ENCODE assay signal across 8 mouse cellular contexts in genomic region chr7:16816078-16816474, GRCm38 (mm10). TPM values are rescaled to one million over a fixed set of nuclear protein-coding genes. Genes with fewer than 3 reads are reported as not detected.
DNase-seq lines count a peak whose midpoint lies in the region; ATAC-seq and TF ChIP-seq lines count a peak whose summit lies in the region.

No protein-coding gene starts in this region.

- ATAC-seq in embryonic facial prominence, embryonic 11.5 days (replicated peaks; ENCODE audit: insufficient number of reproducible peaks, low FRiP score, low TSS enrichment, low read depth): peak; percentile 30

- TF ChIP-seq CTCF in kidney, adult 2 months (conservative IDR thresholded peaks at IDR 0.05; ENCODE audit: insufficient read depth, insufficient read length, low read depth, low read length): no peak

- WGBS in embryonic facial prominence, embryonic 11.5 days: under 1% methylated on average over 51 of the region's 55 CpGs
- WGBS in kidney, adult 2 months: under 1% methylated on average over 55 of the region's 55 CpGs

- peaks cover 9% of the 10 kb centered on the region; the same call in 1 of the 2 replicates for H3K27me3 ChIP-seq in embryonic facial prominence, embryonic 11.5 days (ENCODE audit: control insufficient read depth, insufficient read depth, low read length)
- no peaks in the 10 kb centered on the region for H3K27me3 ChIP-seq in kidney, adult 2 months (replicated peaks; ENCODE audit: control insufficient read depth, insufficient read depth, low read length)
- H3K27me3 ChIP-seq in myocyte (ENCODE audit: control insufficient read depth, insufficient read depth, insufficient read length): no peaks in the 10 kb centered on the region
- H3K27me3 ChIP-seq in splenic B cell, adult 2 months (ENCODE audit: control insufficient read depth, insufficient read depth, low read length, poor library complexity, severe bottlenecking): no peaks in the 10 kb centered on the region

- peak overlapping the region; percentile 99 for H3K27ac ChIP-seq in embryonic facial prominence, embryonic 11.5 days (replicated peaks; ENCODE audit: low read depth, low read length)
- H3K27ac ChIP-seq in kidney, adult 2 months (ENCODE audit: insufficient read depth, low read depth, low read length): peak overlapping the region; percentile 92

- H3K36me3 ChIP-seq in embryonic facial prominence, embryonic 11.5 days (replicated peaks; ENCODE audit: control insufficient read depth, insufficient read depth, low read depth, low read length): no peaks in the 10 kb centered on the region
- no peaks in the 10 kb centered on the region for H3K36me3 ChIP-seq in kidney, adult 2 months (ENCODE audit: control insufficient read depth, insufficient read depth, low read length)
- peaks cover 4% of the 10 kb centered on the region for H3K36me3 ChIP-seq in myocyte (ENCODE audit: control insufficient read depth, insufficient read depth)
- peaks cover 1% of the 10 kb centered on the region; the same call in 1 of the 2 replicates for H3K36me3 ChIP-seq in splenic B cell, adult 2 months (ENCODE audit: control insufficient read depth, insufficient read depth, low read length, poor library complexity, severe bottlenecking)

- peak overlapping the region; percentile 99 for H3K9ac ChIP-seq in embryonic facial prominence, embryonic 11.5 days (replicated peaks; ENCODE audit: low read length)

- H3K4me1 ChIP-seq in embryonic facial prominence, embryonic 11.5 days (ENCODE audit: control insufficient read depth, insufficient read depth, low read length): peaks cover 14% of the 10 kb centered on the region
- peaks cover 14% of the 10 kb centered on the region; the same call in 1 of the 2 replicates for H3K4me1 ChIP-seq in kidney, adult 2 months (ENCODE audit: control insufficient read depth, insufficient read depth, low read length)

- H3K4me2 ChIP-seq in embryonic facial prominence, embryonic 11.5 days (ENCODE audit: low read depth, low read length): peak overlapping the region; percentile 92
- peak overlapping the region; percentile 61 for H3K4me2 ChIP-seq in myocyte (ENCODE audit: low read depth)

- H3ac ChIP-seq in myocyte (ENCODE audit: control insufficient read depth, insufficient read length): peak overlapping the region; percentile 99

- H3K4me3 ChIP-seq in embryonic facial prominence, embryonic 11.5 days (ENCODE audit: low read depth, low read length): peak overlapping the region; percentile 97
- H3K4me3 ChIP-seq in kidney, adult 2 months (ENCODE audit: insufficient read depth, low read depth, low read length): peak overlapping the region; percentile 100
- peak overlapping the region; percentile 87 for H3K4me3 ChIP-seq in myocyte

- no peaks in the 10 kb centered on the region for H3K9me3 ChIP-seq in embryonic facial prominence, embryonic 11.5 days (replicated peaks; ENCODE audit: control insufficient read depth, low read length)

- H3K79me2 ChIP-seq in myocyte (ENCODE audit: control insufficient read depth, insufficient read depth): peaks cover 49% of the 10 kb centered on the region

- DNase-seq in B cell, adult 2 months: peak; percentile 77 to 81
- peak; percentile 84 to 90 for DNase-seq in adrenal gland, postnatal 36 days
- DNase-seq in embryonic facial prominence, embryonic 11.5 days (ENCODE audit: low spot score): peak; percentile 94
- DNase-seq in heart, adult 18-20 months: peak; percentile 85 to 86
- DNase-seq in kidney, adult 2 months: peak; percentile 84
- DNase-seq in liver: peak; percentile 86
- DNase-seq in splenic B cell, adult 2 months (ENCODE audit: low read depth, low spot score): peak; percentile 79

- TF ChIP-seq POLR2A in kidney, adult 2 months (IDR thresholded peaks at IDR 0.05; ENCODE audit: low read depth, low read length): no peak
- TF ChIP-seq POLR2A in myocyte (IDR thresholded peaks at IDR 0.05; ENCODE audit: insufficient read length, low read depth): no peak

TF ChIP-seq in myocyte, 11 proteins besides CTCF, POLR2A, EP300 and RAD21:
- no peak for TF ChIP-seq USF1 (IDR thresholded peaks at IDR 0.05; ENCODE audit: low read depth)

RNA-seq across cellular contexts. Expression of gene Strn4, which starts 0.4 kb away (rescaled TPM):
- 10 to 100 TPM; 66.5 to 67.5 TPM for total RNA-seq in adrenal gland, postnatal 36 days (2021)
- 102 and 121 TPM in 2 replicates for polyA plus RNA-seq in embryonic facial prominence, embryonic 11.5 days (2014; fragmentation: Nextera tagmentation; extraction: Ambion mirVana)
- total RNA-seq in heart, adult 18-20 months (2021): 10 to 100 TPM; 50.3 to 60.0 TPM
- polyA plus RNA-seq in kidney, adult 2 months (2012; rRNA removed): 94.4 and 116 TPM in 2 replicates
- 51.8 TPM for polyA plus RNA-seq in myocyte (2012; fragmentation: generic; extraction: Trizol)

RNA-seq across cellular contexts. Expression of gene Fkrp, which starts 0.5 kb away (rescaled TPM):
- total RNA-seq in adrenal gland, postnatal 36 days (2021): 10 to 100 TPM; 24.8 to 26.8 TPM
- polyA plus RNA-seq in embryonic facial prominence, embryonic 11.5 days (2014; fragmentation: Nextera tagmentation; extraction: Ambion mirVana): 21.0 and 24.9 TPM in 2 replicates
- 10 to 100 TPM; 49.1 to 53.1 TPM for total RNA-seq in heart, adult 18-20 months (2021)
- 31.0 and 33.9 TPM in 2 replicates for polyA plus RNA-seq in kidney, adult 2 months (2012; rRNA removed)
- polyA plus RNA-seq in myocyte (2012; fragmentation: generic; extraction: Trizol): 26.7 TPM

RNA-seq across cellular contexts. Expression of gene Prkd2, which starts 26.6 kb away (rescaled TPM):
- 10 to 100 TPM; 16.9 to 17.2 TPM for total RNA-seq in adrenal gland, postnatal 36 days (2021)
- 10.1 and 11.4 TPM in 2 replicates for polyA plus RNA-seq in embryonic facial prominence, embryonic 11.5 days (2014; fragmentation: Nextera tagmentation; extraction: Ambion mirVana)
- 10 to 100 TPM; 19.7 to 22.2 TPM for total RNA-seq in heart, adult 18-20 months (2021)
- polyA plus RNA-seq in kidney, adult 2 months (2012; rRNA removed): 18.3 and 23.3 TPM in 2 replicates
- 4.7 TPM for polyA plus RNA-seq in myocyte (2012; fragmentation: generic; extraction: Trizol)

RNA-seq across cellular contexts. Expression of gene Slc1a5, which starts 34.9 kb away (rescaled TPM):
- total RNA-seq in adrenal gland, postnatal 36 days (2021): 100 to 1,000 TPM; 118 to 152 TPM
- polyA plus RNA-seq in embryonic facial prominence, embryonic 11.5 days (2014; fragmentation: Nextera tagmentation; extraction: Ambion mirVana): 19.6 and 19.7 TPM in 2 replicates
- 10 to 100 TPM; 13.0 to 26.3 TPM for total RNA-seq in heart, adult 18-20 months (2021)
- polyA plus RNA-seq in kidney, adult 2 months (2012; rRNA removed): 74.6 and 95.2 TPM in 2 replicates
- polyA plus RNA-seq in myocyte (2012; fragmentation: generic; extraction: Trizol): 113 TPM

RNA-seq across cellular contexts. Expression of gene Dact3, which starts 59.0 kb away (rescaled TPM):
- 1 to 10 TPM; 2.4 to 3.6 TPM for total RNA-seq in adrenal gland, postnatal 36 days (2021)
- 11.5 and 12.2 TPM in 2 replicates for polyA plus RNA-seq in embryonic facial prominence, embryonic 11.5 days (2014; fragmentation: Nextera tagmentation; extraction: Ambion mirVana)
- 1 to 10 TPM; 8.7 to 9.4 TPM for total RNA-seq in heart, adult 18-20 months (2021)
- 5.5 and 7.5 TPM in 2 replicates for polyA plus RNA-seq in kidney, adult 2 months (2012; rRNA removed)
- 10.0 TPM for polyA plus RNA-seq in myocyte (2012; fragmentation: generic; extraction: Trizol)

Comparison
In these comparisons a context has a peak if more than half of its experiments do, and no peak if none do; other contexts are left out.
1. Peak in every context shown above with its lines: DNase-seq, ATAC-seq, H3K4me3 ChIP-seq and H3K27ac ChIP-seq.